Mouse (Mus musculus): ENCODE results near the gene Cd52. TPM values are rescaled to one million over a fixed set of nuclear protein-coding genes. Genes with fewer than 3 reads are reported as not detected.
"Not testable (repeated sequence)": the region's sequence is repeated elsewhere in the genome, so short reads cannot be mapped to it uniquely, and the experiment has no call there.

Gene Cd52
- polyA plus RNA-seq (2012; ENCODE audit: insufficient read depth, insufficient read length, missing spikeins): 14.0 and 16.8 TPM in 2 replicates

- H3K27ac ChIP-seq (replicated peaks; ENCODE audit: low read depth, low read length): peak within 1 kb of the TSS; percentile 31
- H3K4me1 ChIP-seq (ENCODE audit: control insufficient read depth, insufficient read depth, insufficient read length, low read length): no peaks in the 10 kb centered on the region
- peak within 1 kb of the TSS; percentile 39 for H3K4me3 ChIP-seq (ENCODE audit: insufficient read depth, low read depth, low read length)
Observed at GRCm38 (mm10) chr4:134094923-134095547, at the start of gene Cd52. Gene Cd52 (minus strand): TSS chr4:134095082.

- not testable (repeated sequence) for H3K27ac ChIP-seq (replicated peaks; ENCODE audit: low read depth, low read length); H3K4me3 ChIP-seq (ENCODE audit: insufficient read depth, low read depth, low read length); H3K4me1 ChIP-seq (ENCODE audit: control insufficient read depth, insufficient read depth, insufficient read length, low read length)
Observed at GRCm38 (mm10) chr4:134144297-134144696, 49.4 kb upstream of the Cd52 start.

GRCm38 (mm10) chr4:134138857-134139256, 44.0 kb upstream of the Cd52 start:
- Histone ChIP-seq H3K4me1 (ENCODE audit: control insufficient read depth, insufficient read depth, insufficient read length, low read length) (no peaks in the 10 kb centered on the region), H3K27ac (replicated peaks; ENCODE audit: low read depth, low read length) (no peak overlapping the region), H3K4me3 (ENCODE audit: insufficient read depth, low read depth, low read length) (no peak overlapping the region)

- Histone ChIP-seq H3K27ac (replicated peaks; ENCODE audit: low read depth, low read length) (no peak overlapping the region; the same call in 1 of the 2 replicates), H3K4me3 (ENCODE audit: insufficient read depth, low read depth, low read length) (no peak overlapping the region)
Observed at GRCm38 (mm10) chr4:134136280-134136926, 41.5 kb upstream of the Cd52 start.

GRCm38 (mm10) chr4:134132519-134133095, 37.7 kb upstream of the Cd52 start:
- Histone ChIP-seq H3K4me1 (ENCODE audit: control insufficient read depth, insufficient read depth, insufficient read length, low read length) (peaks cover 6% of the 10 kb centered on the region; the same call in 1 of the 2 replicates), H3K4me3 (ENCODE audit: insufficient read depth, low read depth, low read length) (no peak overlapping the region), H3K27ac (replicated peaks; ENCODE audit: low read depth, low read length) (no peak overlapping the region)

More at GRCm38 (mm10) chr4:134136280-134136926, 41.5 kb upstream of the Cd52 start:
- no peaks in the 10 kb centered on the region for H3K4me1 ChIP-seq (ENCODE audit: control insufficient read depth, insufficient read depth, insufficient read length, low read length)

GRCm38 (mm10) chr4:134132117-134132516, 37.2 kb upstream of the Cd52 start:
- Histone ChIP-seq H3K4me1 (ENCODE audit: control insufficient read depth, insufficient read depth, insufficient read length, low read length) (peaks cover 11% of the 10 kb centered on the region; the same call in 1 of the 2 replicates), H3K27ac (replicated peaks; ENCODE audit: low read depth, low read length) (no peak overlapping the region), H3K4me3 (ENCODE audit: insufficient read depth, low read depth, low read length) (no peak overlapping the region)

GRCm38 (mm10) chr4:134129482-134129881, 34.6 kb upstream of the Cd52 start:
- H3K4me1 ChIP-seq (ENCODE audit: control insufficient read depth, insufficient read depth, insufficient read length, low read length): peaks cover 11% of the 10 kb centered on the region; the same call in 1 of the 2 replicates
- H3K4me3 ChIP-seq (ENCODE audit: insufficient read depth, low read depth, low read length): peak overlapping the region; percentile 90
- H3K27ac ChIP-seq (replicated peaks; ENCODE audit: low read depth, low read length): peak overlapping the region; percentile 55

- Histone ChIP-seq H3K27ac (replicated peaks; ENCODE audit: low read depth, low read length) (peak overlapping the region; percentile 71), H3K4me3 (ENCODE audit: insufficient read depth, low read depth, low read length) (peak overlapping the region; percentile 90), H3K4me1 (ENCODE audit: control insufficient read depth, insufficient read depth, insufficient read length, low read length) (peaks cover 11% of the 10 kb centered on the region; the same call in 1 of the 2 replicates)
Observed at GRCm38 (mm10) chr4:134128983-134129362, 34.1 kb upstream of the Cd52 start.

GRCm38 (mm10) chr4:134128221-134128982, 33.5 kb upstream of the Cd52 start, which contains the start of gene Sh3bgrl3:
Gene Sh3bgrl3 (minus strand): TSS chr4:134128789.
- peak within 1 kb of the TSS; percentile 71 for H3K27ac ChIP-seq (replicated peaks; ENCODE audit: low read depth, low read length)
- peak within 1 kb of the TSS; percentile 90 for H3K4me3 ChIP-seq (ENCODE audit: insufficient read depth, low read depth, low read length)
- peaks cover 11% of the 10 kb centered on the region; the same call in 1 of the 2 replicates for H3K4me1 ChIP-seq (ENCODE audit: control insufficient read depth, insufficient read depth, insufficient read length, low read length)

GRCm38 (mm10) chr4:134127793-134128192, 32.9 kb upstream of the Cd52 start:
- Histone ChIP-seq H3K4me3 (ENCODE audit: insufficient read depth, low read depth, low read length) (peak overlapping the region; percentile 90), H3K27ac (replicated peaks; ENCODE audit: low read depth, low read length) (peak overlapping the region; percentile 51; the same call in 1 of the 2 replicates)

GRCm38 (mm10) chr4:134127121-134127455, 32.2 kb upstream of the Cd52 start:
- H3K4me3 ChIP-seq (ENCODE audit: insufficient read depth, low read depth, low read length): peak overlapping the region; percentile 90
- H3K4me1 ChIP-seq (ENCODE audit: control insufficient read depth, insufficient read depth, insufficient read length, low read length): peaks cover 11% of the 10 kb centered on the region; the same call in 1 of the 2 replicates
- H3K27ac ChIP-seq (replicated peaks; ENCODE audit: low read depth, low read length): no peak overlapping the region

More at GRCm38 (mm10) chr4:134127793-134128192, 32.9 kb upstream of the Cd52 start:
- H3K4me1 ChIP-seq (ENCODE audit: control insufficient read depth, insufficient read depth, insufficient read length, low read length): peaks cover 11% of the 10 kb centered on the region; the same call in 1 of the 2 replicates

GRCm38 (mm10) chr4:134126300-134127120, 31.6 kb upstream of the Cd52 start:
- no peak overlapping the region for H3K27ac ChIP-seq (replicated peaks; ENCODE audit: low read depth, low read length)
- H3K4me3 ChIP-seq (ENCODE audit: insufficient read depth, low read depth, low read length): no peak overlapping the region
- H3K4me1 ChIP-seq (ENCODE audit: control insufficient read depth, insufficient read depth, insufficient read length, low read length): peaks cover 11% of the 10 kb centered on the region; the same call in 1 of the 2 replicates

GRCm38 (mm10) chr4:134125383-134126060, 30.6 kb upstream of the Cd52 start:
- H3K27ac ChIP-seq (replicated peaks; ENCODE audit: low read depth, low read length): no peak overlapping the region
- H3K4me3 ChIP-seq (ENCODE audit: insufficient read depth, low read depth, low read length): no peak overlapping the region
- peaks cover 11% of the 10 kb centered on the region; the same call in 1 of the 2 replicates for H3K4me1 ChIP-seq (ENCODE audit: control insufficient read depth, insufficient read depth, insufficient read length, low read length)

Data from brown adipose tissue, adult 24 weeks (tissue).